Mouse (Mus musculus): Measurements from ENCODE around the gene Pramef6. TPM values are rescaled to one million over a fixed set of nuclear protein-coding genes. Genes with fewer than 3 reads are reported as not detected.

Gene Pramef6
- not detected for total RNA-seq (2023)

DNA sequence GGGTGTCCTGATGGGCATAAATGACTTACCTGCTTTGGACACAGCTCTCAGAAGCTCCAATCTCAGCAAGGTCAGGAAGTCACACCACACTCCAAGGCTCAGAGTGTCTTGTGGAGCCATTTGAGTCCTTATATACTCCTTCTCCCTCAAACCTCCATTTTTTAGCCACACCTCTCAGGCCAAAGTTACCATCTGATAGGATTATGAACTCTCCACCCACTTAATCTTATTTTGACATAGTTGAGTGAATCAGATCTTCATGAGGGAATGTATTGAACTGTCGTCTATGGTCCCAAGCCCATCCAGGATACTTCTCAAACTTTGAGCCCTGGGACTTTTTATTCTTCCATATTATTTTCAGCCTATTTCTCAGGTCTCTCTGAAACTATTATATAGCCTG, at the start of gene Pramef6:
TSS of gene Pramef6 (minus strand) at position 101 of the 400 bp plus-strand sequence.

DNA sequence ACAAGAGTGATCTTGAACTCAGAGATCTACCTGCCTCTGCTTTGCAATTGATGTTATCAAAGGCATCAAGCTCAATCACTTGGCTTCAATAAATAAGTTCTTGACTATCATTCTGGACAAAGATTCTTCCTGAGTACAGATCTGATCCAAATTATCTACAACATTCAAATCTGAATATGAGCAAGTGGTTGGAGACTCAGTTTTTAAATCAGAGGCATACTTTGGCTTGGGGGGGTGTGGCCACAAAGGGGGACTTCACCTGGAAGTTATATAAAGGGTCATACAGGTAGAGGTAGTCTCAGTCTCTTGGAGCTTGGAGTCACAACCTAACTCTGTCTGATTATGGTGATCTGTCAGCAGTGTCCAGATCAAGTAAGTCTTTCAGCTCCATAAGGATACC, 54.0 kb downstream of the Pramef6 start, which contains the start of gene Gm13103:
TSS of gene Gm13103 (plus strand) at position 301 of the 400 bp plus-strand sequence.

Other genes with a start within 250 kb of the Pramef6 start
- gene Gm13088, start 243.1 kb downstream of the Pramef6 start, total RNA-seq (2023): not detected
- gene Gm13089, start 197.7 kb downstream of the Pramef6 start, total RNA-seq (2023): not detected
- not detected for gene Gm13078, start 180.9 kb downstream of the Pramef6 start, total RNA-seq (2023)
- not detected for gene Gm13023, start 111.0 kb downstream of the Pramef6 start, total RNA-seq (2023)
- not detected for gene Gm13084, start 84.3 kb downstream of the Pramef6 start, total RNA-seq (2023)
- gene Gm13103, start 53.9 kb downstream of the Pramef6 start, total RNA-seq (2023): not detected
- gene Pramef25, start 50.6 kb upstream of the Pramef6 start, total RNA-seq (2023): not detected
- gene Gm13101, start 66.6 kb upstream of the Pramef6 start, total RNA-seq (2023): not detected
- not detected for gene Pramef17, start 94.0 kb upstream of the Pramef6 start, total RNA-seq (2023)
- not detected for gene Pramel4, start 158.7 kb upstream of the Pramef6 start, total RNA-seq (2023)
- not detected for gene Gm13102, start 206.1 kb upstream of the Pramef6 start, total RNA-seq (2023)

All from CD8-positive naive resting alpha-beta T cell, adult 57 days (primary cell).